Mouse (Mus musculus) limb, embryonic 11.5 days (tissue): ENCODE results near the gene Pank3. TPM values are rescaled to one million over a fixed set of nuclear protein-coding genes. Genes with fewer than 3 reads are reported as not detected.
A peak's percentile ranks its signal among the peaks of the same experiment; 100 is the strongest.
"Not testable (repeated sequence)": the region's sequence is repeated elsewhere in the genome, so short reads cannot be mapped to it uniquely, and the experiment has no call there.

Source experiments
- ATAC-seq: fragments of 200-750 bp; cut with Nextera tagmentation; 2 replicates; pipeline ENCODE4 v1.8.0; 2017; ENCODE audit warnings: low read depth; ENCODE audit not compliant: insufficient number of reproducible peaks, low FRiP score, low TSS enrichment
- DNase-seq: peaks from one replicate; pipeline ENCODE4 v3.0.0-alpha.2; 2015; ENCODE audit warnings: low spot score
- H3K27ac ChIP-seq: fragments of 300-500 bp; sonication (generic); replicated peaks from 2 replicates; pipeline ENCODE4 v1.5.1; 2014; ENCODE audit warnings: low read depth, mild to moderate bottlenecking, low read length
- H3K27me3 ChIP-seq: fragments of 300-500 bp; sonication (generic); 2 replicates; pipeline ENCODE4 v1.6.1; 2014; ENCODE audit warnings: mild to moderate bottlenecking, low read length, mixed read lengths; ENCODE audit not compliant: control insufficient read depth, insufficient read depth
- H3K36me3 ChIP-seq: fragments of 300-500 bp; sonication (generic); 2 replicates; pipeline ENCODE4 v1.6.1; 2014; ENCODE audit warnings: mild to moderate bottlenecking, low read length, moderate library complexity, mixed read lengths; ENCODE audit not compliant: control insufficient read depth, insufficient read depth
- H3K4me1 ChIP-seq: fragments of 300-500 bp; sonication (generic); 2 replicates; pipeline ENCODE4 v1.6.1; 2014; ENCODE audit warnings: low read length, mixed read lengths; ENCODE audit not compliant: control insufficient read depth, insufficient read depth
- H3K4me2 ChIP-seq: fragments of 300-500 bp; sonication (generic); 2 replicates; pipeline ENCODE4 v1.6.1; 2014; ENCODE audit warnings: low read depth, mild to moderate bottlenecking, moderate library complexity; ENCODE audit not compliant: severe bottlenecking
- H3K4me3 ChIP-seq: fragments of 300-500 bp; sonication (generic); 2 replicates; pipeline ENCODE4 v1.5.1; 2014; ENCODE audit warnings: low read depth, low read length
- H3K9ac ChIP-seq: fragments of 300-500 bp; sonication (generic); 2 replicates; pipeline ENCODE4 v1.6.1; 2014; ENCODE audit warnings: mild to moderate bottlenecking, low read length
- H3K9me3 ChIP-seq: fragments of 300-500 bp; sonication (generic); 2 replicates; pipeline ENCODE4 v1.6.1; 2016; ENCODE audit warnings: low read length; ENCODE audit not compliant: control insufficient read depth
- WGBS: fragments of 180-500 bp; shearing (Covaris S2); extraction: QIAGEN DNeasy Blood & Tissue Kit; methylation state at CpG from one replicate; pipeline ENCODE4 v1.1.7; 2014; 5-methylcytosine and 5-hydroxymethylcytosine counted together
- polyA plus RNA-seq: library from polyadenylated mRNA; unstranded; fragments of >200 nt; fragmentation: Nextera tagmentation; extraction: Ambion mirVana; gene quantifications from 2 replicates; pipeline ENCODE4 v1.2.1, GENCODE M21; 2014

Gene Pank3
- polyA plus RNA-seq, 1 experiment from 2014 or later, result 18.8 TPM

DNA sequence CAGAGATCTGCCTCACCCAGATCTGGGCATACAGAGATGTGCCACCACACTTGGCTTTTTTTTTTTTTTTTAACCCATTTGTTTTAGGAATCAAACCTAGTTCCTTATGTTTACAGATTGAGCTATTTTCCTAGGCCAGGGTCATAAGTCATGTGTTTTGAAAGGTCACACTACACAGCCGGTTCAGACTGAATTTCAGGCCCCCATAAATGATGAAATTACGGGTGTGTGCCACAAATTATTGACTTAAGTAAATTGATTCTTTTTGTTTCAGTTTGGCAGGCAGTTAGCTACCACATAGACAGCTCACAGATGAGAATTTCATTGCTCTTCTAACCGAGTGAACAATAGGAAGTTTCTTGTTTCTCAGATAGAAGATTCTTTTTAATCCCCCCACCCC, 14.7 kb downstream of the Pank3 start:
- Histone ChIP-seq H3K9me3 (no peaks in the 10 kb centered on the region), H3K27me3 (no peaks in the 10 kb centered on the region), H3K9ac (no peak overlapping the region), H3K4me2 (no peak overlapping the region), H3K36me3 (peaks cover 28% of the 10 kb centered on the region), H3K27ac (no peak overlapping the region), H3K4me3 (no peak overlapping the region), H3K4me1 (no peaks in the 10 kb centered on the region)
- ATAC-seq, result no peak
- WGBS, result 95% methylated on average over 3 of the region's 3 CpGs
- no peak for DNase-seq

DNA sequence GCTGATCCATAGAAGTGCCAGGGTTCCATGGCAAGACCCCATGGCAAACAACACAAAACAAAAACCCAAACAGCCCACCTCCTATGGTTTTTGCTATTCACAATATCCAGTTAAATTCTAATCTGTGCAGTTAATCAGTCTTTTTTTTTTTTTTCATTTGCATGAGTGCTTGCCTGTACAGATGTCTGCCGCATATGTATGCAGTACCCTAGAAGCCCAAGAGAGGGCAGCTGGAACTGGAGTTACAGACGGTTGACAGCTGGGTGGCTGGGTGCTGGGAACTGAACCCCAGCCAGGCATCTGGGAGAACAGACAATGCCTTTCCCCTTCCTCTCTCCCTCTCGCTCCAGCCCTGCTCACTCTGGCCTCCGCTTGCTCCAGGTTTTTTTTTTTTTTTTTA, 15.3 kb downstream of the Pank3 start:
- no peaks in the 10 kb centered on the region for H3K4me1 ChIP-seq
- no peak for DNase-seq
- no peak for ATAC-seq
- peaks cover 26% of the 10 kb centered on the region for H3K36me3 ChIP-seq
- 91% methylated on average over 4 of the region's 4 CpGs for WGBS
- no peak overlapping the region for H3K27ac ChIP-seq
- H3K4me3 ChIP-seq, result no peak overlapping the region
- H3K9me3 ChIP-seq, result no peaks in the 10 kb centered on the region
- H3K27me3 ChIP-seq, result no peaks in the 10 kb centered on the region
- no peak overlapping the region for H3K9ac ChIP-seq
- H3K4me2 ChIP-seq, result no peak overlapping the region

DNA sequence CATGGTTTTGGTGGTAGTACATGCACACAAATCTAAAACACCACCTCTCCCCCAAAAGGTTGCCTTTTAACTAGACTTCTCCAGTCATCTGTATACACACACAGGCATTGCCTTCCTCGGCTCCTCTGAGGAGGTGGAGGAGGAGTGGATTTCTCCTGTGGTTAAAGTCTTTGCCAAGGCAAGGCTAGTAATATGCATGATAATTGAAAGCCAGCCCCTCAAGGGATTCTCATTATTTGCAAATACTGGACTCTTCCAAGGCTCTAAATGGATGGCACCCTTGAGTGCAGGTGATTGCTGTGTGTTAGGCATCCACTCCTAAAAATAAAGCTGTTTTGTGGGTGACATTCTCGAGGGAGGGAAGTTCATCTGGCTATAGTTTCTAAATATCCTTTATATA, 19.2 kb downstream of the Pank3 start:
- no peak overlapping the region for H3K4me3 ChIP-seq
- no peak overlapping the region for H3K9ac ChIP-seq
- H3K4me1 ChIP-seq, result no peaks in the 10 kb centered on the region
- no peaks in the 10 kb centered on the region for H3K27me3 ChIP-seq
- H3K4me2 ChIP-seq, result no peak overlapping the region
- DNase-seq (no peak), ATAC-seq (no peak)
- H3K36me3 ChIP-seq, result peaks cover 15% of the 10 kb centered on the region
- H3K9me3 ChIP-seq, result no peaks in the 10 kb centered on the region
- WGBS, result 78% methylated on average over 2 of the region's 2 CpGs
- H3K27ac ChIP-seq, result no peak overlapping the region

- not testable (repeated sequence) for H3K36me3 ChIP-seq, H3K9ac ChIP-seq, H3K4me1 ChIP-seq, H3K9me3 ChIP-seq, DNase-seq, H3K4me2 ChIP-seq, ATAC-seq, H3K4me3 ChIP-seq, H3K27ac ChIP-seq
- 84% methylated on average over 5 of the region's 5 CpGs for WGBS
- peaks cover 21% of the 10 kb centered on the region for H3K27me3 ChIP-seq
Observed at GRCm38 (mm10) chr11:35792800-35793199, 23.5 kb downstream of the Pank3 start.

GRCm38 (mm10) chr11:35797751-35798494, 28.6 kb downstream of the Pank3 start:
- peaks cover 5% of the 10 kb centered on the region; the same call in 1 of the 2 replicates for H3K4me1 ChIP-seq
- ATAC-seq (no peak), DNase-seq (peak; percentile 46)
- no peak overlapping the region for H3K9ac ChIP-seq
- peaks cover 33% of the 10 kb centered on the region for H3K27me3 ChIP-seq
- H3K36me3 ChIP-seq, result no peaks in the 10 kb centered on the region
- peak overlapping the region; percentile 63 for H3K4me2 ChIP-seq
- WGBS, result 5% methylated on average over 84 of the region's 86 CpGs
- H3K9me3 ChIP-seq, result no peaks in the 10 kb centered on the region
- H3K27ac ChIP-seq, result no peak overlapping the region
- peak overlapping the region; percentile 25 for H3K4me3 ChIP-seq

DNA sequence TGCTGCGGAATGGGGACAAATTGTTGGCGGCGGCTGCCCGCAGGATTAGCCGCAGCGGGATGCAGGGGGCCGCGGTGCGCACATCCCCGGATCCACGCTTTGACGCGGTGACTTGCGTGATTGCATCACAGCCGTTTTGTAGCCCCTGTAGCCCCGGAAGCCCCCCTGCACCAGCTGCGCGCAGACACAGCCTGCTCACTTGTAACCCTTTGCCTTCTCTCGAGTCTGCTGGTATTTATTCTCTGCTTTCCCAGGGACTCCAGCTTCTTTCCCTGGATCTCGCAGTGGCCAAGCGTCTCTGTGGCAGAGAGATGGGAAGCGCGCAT, 29.2 kb downstream of the Pank3 start:
- Histone ChIP-seq H3K4me2 (peak overlapping the region; percentile 63), H3K9me3 (no peaks in the 10 kb centered on the region), H3K27ac (no peak overlapping the region), H3K4me3 (peak overlapping the region; percentile 25), H3K4me1 (peaks cover 5% of the 10 kb centered on the region; the same call in 1 of the 2 replicates), H3K9ac (no peak overlapping the region), H3K27me3 (peaks cover 33% of the 10 kb centered on the region), H3K36me3 (no peaks in the 10 kb centered on the region)
- peak; percentile 29 for DNase-seq
- 5% methylated on average over 23 of the region's 23 CpGs for WGBS
- no peak for ATAC-seq

- Histone ChIP-seq H3K4me1 (peaks cover 5% of the 10 kb centered on the region; the same call in 1 of the 2 replicates), H3K4me2 (peak within 1 kb of the TSS; percentile 63), H3K27me3 (peaks cover 33% of the 10 kb centered on the region), H3K27ac (no peak within 1 kb of the TSS), H3K9ac (no peak within 1 kb of the TSS), H3K4me3 (peak within 1 kb of the TSS; percentile 25), H3K9me3 (no peaks in the 10 kb centered on the region), H3K36me3 (no peaks in the 10 kb centered on the region)
- DNase-seq, result peak; percentile 87
- 20% methylated on average over 11 of the region's 11 CpGs for WGBS
- ATAC-seq, result no peak
Observed at GRCm38 (mm10) chr11:35798874-35799273, 29.6 kb downstream of the Pank3 start, which contains the start of gene Fbll1. Gene Fbll1, minus strand, starts transcription at chr11:35798884.

GRCm38 (mm10) chr11:35801332-35801731, 32.0 kb downstream of the Pank3 start:
- 76% methylated on average over 5 of the region's 5 CpGs for WGBS
- no peak overlapping the region for H3K9ac ChIP-seq
- no peaks in the 10 kb centered on the region for H3K36me3 ChIP-seq
- no peak overlapping the region for H3K27ac ChIP-seq
- no peak for DNase-seq
- H3K27me3 ChIP-seq, result peaks cover 25% of the 10 kb centered on the region
- no peak overlapping the region for H3K4me2 ChIP-seq
- ATAC-seq, result no peak
- H3K4me3 ChIP-seq, result no peak overlapping the region
- H3K4me1 ChIP-seq, result peaks cover 5% of the 10 kb centered on the region; the same call in 1 of the 2 replicates
- no peaks in the 10 kb centered on the region for H3K9me3 ChIP-seq

DNA sequence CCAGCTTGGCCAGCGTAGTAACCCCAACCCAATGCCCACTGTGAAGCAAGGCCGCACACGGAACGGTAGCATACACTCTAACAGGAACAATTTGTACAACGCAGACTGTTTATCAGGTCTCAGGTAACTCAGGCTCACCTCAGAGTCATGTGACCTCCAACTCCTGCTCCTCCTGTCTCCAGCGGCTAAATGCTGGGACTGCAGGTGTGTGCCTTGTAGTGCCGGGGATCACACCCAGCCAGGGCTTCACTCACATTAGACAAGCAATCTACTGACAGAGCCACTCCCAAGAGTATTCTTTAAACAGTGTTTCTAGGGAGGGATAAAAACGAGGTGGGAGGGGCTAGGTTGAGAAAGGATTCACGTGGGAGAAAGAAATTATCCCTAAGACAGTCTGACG, 42.2 kb downstream of the Pank3 start:
- ATAC-seq (no peak), DNase-seq (no peak)
- Histone ChIP-seq H3K27me3 (no peaks in the 10 kb centered on the region), H3K9ac (no peak overlapping the region), H3K9me3 (no peaks in the 10 kb centered on the region), H3K4me1 (no peaks in the 10 kb centered on the region), H3K36me3 (peaks cover 19% of the 10 kb centered on the region), H3K4me3 (no peak overlapping the region), H3K4me2 (no peak overlapping the region), H3K27ac (no peak overlapping the region)
- WGBS, result 84% methylated on average over 10 of the region's 10 CpGs
